Mouse (Mus musculus) testis, adult 2 months (tissue): ENCODE measurements around the gene Tsga10. TPM values are rescaled to one million over a fixed set of nuclear protein-coding genes. Genes with fewer than 3 reads are reported as not detected.

ENCODE experiments used
- H3K27ac ChIP-seq: fragments of 200-500 bp; 2 replicates; pipeline ENCODE4 v1.5.1; 2012; ENCODE audit warnings: low read depth, low read length; ENCODE audit not compliant: control insufficient read depth, insufficient read depth
- H3K27me3 ChIP-seq: fragments of 200-500 bp; 2 replicates; pipeline ENCODE4 v1.6.1; 2012; ENCODE audit warnings: mild to moderate bottlenecking, low read length, moderate library complexity; ENCODE audit not compliant: control insufficient read depth, insufficient read depth
- H3K36me3 ChIP-seq: fragments of 200-500 bp; 2 replicates; pipeline ENCODE4 v1.6.1; 2012; ENCODE audit warnings: mild to moderate bottlenecking, low read length; ENCODE audit not compliant: control insufficient read depth, insufficient read depth
- H3K4me1 ChIP-seq: fragments of 200-500 bp; 2 replicates; pipeline ENCODE4 v1.6.1; 2012; ENCODE audit warnings: low read length; ENCODE audit not compliant: control insufficient read depth, insufficient read depth
- H3K4me3 ChIP-seq: fragments of 200-500 bp; 2 replicates; pipeline ENCODE4 v1.5.1; 2012; ENCODE audit warnings: low read depth, mild to moderate bottlenecking, low read length, moderate library complexity, mixed read lengths; ENCODE audit not compliant: control insufficient read depth
- CTCF ChIP-seq: fragments of 200-500 bp; IDR thresholded peaks from 2 replicates; pipeline ENCODE4 v1.5.1; 2012; ENCODE audit warnings: low read depth, mild to moderate bottlenecking, inconsistent platforms, low read length, moderate library complexity; ENCODE audit not compliant: control insufficient read depth, insufficient read depth, insufficient replicate concordance
- POLR2A ChIP-seq: fragments of 200-500 bp; IDR thresholded peaks from 2 replicates; pipeline ENCODE4 v1.6.1; 2012; ENCODE audit warnings: low read depth, mild to moderate bottlenecking, inconsistent platforms, low read length, moderate library complexity; ENCODE audit not compliant: control insufficient read depth
- polyA plus RNA-seq: library from polyadenylated mRNA; depleted of rRNA; stranded (reverse); fragments of >200 nt; gene quantifications from 2 replicates; pipeline ENCODE4 v1.2.3, GENCODE M21; 2012

Gene Tsga10
- polyA plus RNA-seq, 1 experiment, result 36.4 TPM

DNA sequence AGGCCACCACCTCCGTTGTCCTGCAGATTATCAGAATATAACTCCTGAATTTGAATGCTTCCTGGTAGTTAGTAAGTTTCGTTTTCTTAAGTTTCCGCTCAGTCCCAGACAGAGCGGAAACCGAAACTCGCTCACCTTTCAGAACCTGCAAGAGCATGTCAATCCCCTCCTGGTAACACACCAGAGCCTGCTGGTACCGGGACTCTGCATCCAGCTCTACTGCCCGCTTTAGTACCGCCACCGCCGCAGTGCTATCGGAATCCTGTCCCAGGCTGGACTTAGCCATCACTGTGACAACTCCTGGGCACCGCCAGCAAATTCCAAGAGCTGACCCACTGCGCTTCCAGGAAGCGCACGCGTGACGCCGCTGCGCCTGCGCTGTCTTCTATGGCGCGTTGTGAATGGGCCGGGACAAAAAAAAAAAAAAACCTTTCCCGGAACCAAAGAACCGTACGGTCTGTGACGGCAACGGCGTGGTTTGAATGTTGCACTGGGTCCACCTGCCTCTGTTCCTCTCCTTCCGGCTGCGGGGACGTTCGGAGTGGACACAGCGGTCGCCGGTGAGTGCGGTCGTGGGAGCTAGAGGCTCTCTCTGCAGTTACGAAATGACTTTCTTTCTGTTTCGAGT, 23.9 kb upstream of the Tsga10 start, which contains the start of the genes Mitd1 and Mrpl30:
Gene Mitd1, minus strand, starts transcription at position 387 of the 628 bp plus-strand sequence.
Gene Mrpl30, plus strand, starts transcription at position 453 of the 628 bp plus-strand sequence.
- Histone ChIP-seq H3K4me1 (peaks cover 4% of the 10 kb centered on the region), H3K36me3 (peaks cover 2% of the 10 kb centered on the region), H3K4me3 (peak within 1 kb of the TSS; percentile 99), H3K27me3 (no peaks in the 10 kb centered on the region), H3K27ac (peak within 1 kb of the TSS; percentile 87)
- TF ChIP-seq POLR2A, result peak; percentile 87
- no peak for TF ChIP-seq CTCF

DNA sequence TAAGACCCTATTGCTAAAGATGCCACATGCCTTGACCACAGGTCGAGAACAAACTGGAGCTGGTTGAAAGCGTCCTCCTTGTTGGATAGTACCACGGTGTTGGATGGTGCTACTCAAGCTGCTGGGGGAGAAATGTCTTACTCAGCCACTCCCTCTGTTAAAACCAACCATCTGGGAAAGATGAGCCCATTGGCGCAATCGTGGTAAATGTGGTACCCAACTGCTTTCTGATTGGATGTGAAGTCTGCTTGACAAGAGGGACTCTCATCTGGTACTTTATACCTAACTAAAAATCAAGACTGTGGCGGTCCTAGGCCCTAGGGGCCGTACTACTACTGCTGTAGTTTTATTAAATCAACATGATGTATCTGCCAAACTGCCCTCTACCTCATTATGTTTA, 23.0 kb upstream of the Tsga10 start:
- TF ChIP-seq POLR2A (no peak), CTCF (no peak)
- Histone ChIP-seq H3K27ac (no peak overlapping the region), H3K4me1 (peaks cover 4% of the 10 kb centered on the region), H3K36me3 (no peaks in the 10 kb centered on the region), H3K27me3 (no peaks in the 10 kb centered on the region), H3K4me3 (no peak overlapping the region)

DNA sequence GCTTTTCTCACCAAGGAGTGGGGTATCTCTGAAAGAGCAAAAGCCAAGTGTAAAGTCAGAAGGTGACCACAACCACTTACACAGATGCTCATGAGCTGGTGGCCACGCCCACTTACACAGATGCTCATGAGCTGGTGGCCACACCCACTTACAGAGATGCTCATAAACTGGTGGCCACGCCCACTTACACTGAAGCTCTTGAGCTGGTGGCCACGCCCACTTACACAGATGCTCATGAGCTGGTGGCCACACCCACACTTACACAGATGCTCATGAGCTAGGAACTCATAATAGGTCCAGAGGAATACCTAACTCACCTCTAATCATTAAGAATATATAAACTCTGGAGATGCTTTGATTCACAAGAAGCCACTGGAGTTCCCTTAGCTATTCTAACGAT, 18.2 kb upstream of the Tsga10 start:
- Histone ChIP-seq H3K36me3 (no peaks in the 10 kb centered on the region), H3K27ac (no peak overlapping the region), H3K4me3 (no peak overlapping the region), H3K4me1 (no peaks in the 10 kb centered on the region), H3K27me3 (no peaks in the 10 kb centered on the region)
- TF ChIP-seq POLR2A, result no peak

DNA sequence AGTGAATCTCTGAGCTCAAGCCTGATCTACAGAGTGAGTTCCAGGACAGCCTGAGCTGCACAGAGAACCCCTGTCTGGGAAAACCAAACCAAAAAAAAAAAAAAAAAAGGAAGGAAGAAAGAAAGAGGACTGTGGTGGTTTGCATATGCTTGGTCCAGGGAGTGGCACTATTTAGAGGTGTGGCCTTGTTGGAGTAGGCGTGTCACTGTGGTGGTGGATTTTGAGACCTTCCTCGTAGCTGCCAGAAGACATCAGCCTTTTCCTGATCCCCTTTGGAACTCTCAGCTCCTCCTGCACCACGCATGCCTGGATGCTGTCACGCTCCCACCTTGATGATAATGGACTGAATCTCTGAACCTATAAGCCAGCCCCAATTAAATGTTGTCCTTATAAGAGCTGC, 17.2 kb upstream of the Tsga10 start:
- H3K27ac ChIP-seq, result no peak overlapping the region
- TF ChIP-seq POLR2A (no peak), CTCF (no peak)
- no peaks in the 10 kb centered on the region for H3K27me3 ChIP-seq
- no peaks in the 10 kb centered on the region for H3K36me3 ChIP-seq
- H3K4me3 ChIP-seq, result no peak overlapping the region
- no peaks in the 10 kb centered on the region for H3K4me1 ChIP-seq

DNA sequence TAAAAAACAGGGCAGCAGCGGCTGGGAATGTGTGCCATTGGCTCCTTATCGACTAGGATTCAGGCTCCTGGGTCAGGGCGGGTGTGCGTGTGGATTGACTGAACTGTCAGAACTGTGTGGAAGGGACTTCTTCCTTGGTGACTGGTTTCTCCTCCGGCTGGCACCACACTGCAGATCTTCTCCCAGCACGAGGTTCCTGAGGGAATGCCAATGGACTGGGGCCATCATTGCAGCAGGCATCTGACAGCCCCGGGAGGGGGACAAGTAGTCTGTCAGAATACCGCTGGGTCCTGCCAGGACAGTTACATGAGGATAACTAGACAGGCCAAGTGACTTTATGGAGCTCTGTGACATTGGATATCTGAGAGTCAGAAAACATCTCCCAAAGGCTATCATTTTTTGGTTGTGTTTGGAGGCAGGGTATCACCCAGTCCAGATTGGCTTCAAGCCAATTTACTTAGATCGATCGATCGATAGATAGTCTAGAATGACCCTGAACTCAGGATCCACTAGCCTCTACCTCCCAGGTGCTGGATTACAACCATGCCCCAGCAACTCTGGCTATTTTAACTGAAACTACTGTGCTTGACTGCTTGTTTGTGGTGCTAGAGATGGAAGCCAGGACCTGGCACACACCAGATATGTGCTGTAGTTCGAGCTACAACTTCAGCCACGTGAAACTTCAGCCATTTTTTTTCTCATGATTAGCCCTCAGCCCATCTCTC, 11.7 kb upstream of the Tsga10 start:
- Histone ChIP-seq H3K4me3 (no peak overlapping the region), H3K4me1 (peaks cover 3% of the 10 kb centered on the region; the same call in 1 of the 2 replicates), H3K36me3 (no peaks in the 10 kb centered on the region), H3K27ac (no peak overlapping the region), H3K27me3 (no peaks in the 10 kb centered on the region)
- TF ChIP-seq POLR2A (no peak), CTCF (no peak)

DNA sequence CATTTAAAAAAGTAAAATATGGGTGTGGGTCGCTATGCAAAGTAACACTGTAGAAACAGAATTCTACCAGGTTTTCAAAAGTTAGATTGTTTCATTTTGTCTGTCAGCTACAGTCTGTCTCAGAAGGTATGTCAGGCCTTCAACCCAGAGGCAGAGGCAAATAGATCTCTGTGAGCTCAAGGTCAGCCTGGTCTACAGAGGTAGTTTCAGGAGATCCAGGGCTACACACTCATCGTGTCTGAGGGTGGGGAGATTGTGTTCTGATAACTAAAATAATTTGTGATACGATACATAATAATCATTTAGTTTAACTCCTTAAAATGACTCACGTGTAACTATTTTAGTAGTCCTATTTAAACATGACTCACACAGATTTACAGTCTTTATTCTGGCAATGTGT, 6.9 kb upstream of the Tsga10 start:
- Histone ChIP-seq H3K4me3 (no peak overlapping the region), H3K4me1 (peaks cover 5% of the 10 kb centered on the region), H3K36me3 (no peaks in the 10 kb centered on the region), H3K27me3 (no peaks in the 10 kb centered on the region), H3K27ac (no peak overlapping the region)
- TF ChIP-seq POLR2A (no peak), CTCF (no peak)

DNA sequence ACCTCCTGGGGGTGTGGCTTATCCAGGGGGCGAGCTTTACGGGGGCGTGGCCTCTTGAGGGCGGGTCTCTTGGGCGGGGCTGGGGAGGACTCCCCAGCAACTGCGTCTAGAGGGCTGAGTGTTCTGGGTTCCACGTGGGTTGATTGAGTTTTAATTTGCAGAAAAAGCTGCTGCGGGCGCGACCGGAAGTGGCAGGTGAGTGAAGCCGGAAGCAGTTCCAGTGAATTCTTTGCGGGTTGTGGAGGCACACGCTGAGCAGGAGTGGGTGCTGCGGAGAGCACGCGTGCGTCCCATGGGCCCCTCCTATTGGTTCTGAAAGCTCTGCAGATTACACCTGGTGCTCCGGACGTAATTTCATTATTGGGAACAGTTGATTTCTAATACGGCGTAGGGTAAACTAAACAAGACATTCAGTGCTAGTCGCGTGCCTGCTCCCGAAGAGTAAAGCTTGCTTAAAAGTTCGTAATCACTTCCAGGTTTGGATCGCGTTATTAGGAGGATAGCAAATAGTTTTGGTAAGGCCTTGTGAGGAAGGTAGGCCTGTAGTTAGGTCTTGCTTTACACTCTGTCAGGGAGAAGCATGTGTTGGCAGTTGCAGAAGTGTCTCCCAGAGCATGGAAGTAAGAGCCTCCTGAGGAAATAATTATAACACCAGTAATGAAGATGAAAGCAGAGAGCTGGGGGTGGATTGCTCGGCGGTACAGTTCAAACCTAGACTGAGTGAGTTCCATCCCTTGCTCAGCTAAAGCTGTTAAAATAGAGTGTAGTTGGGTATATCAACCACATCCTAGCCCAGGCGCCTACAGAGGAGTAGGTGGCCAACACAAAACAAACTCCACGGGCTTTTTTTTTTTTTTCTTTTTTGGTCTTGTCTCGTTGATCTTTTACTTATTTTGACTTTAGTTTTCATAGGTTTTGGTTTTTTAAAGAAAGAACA, 6.2 kb upstream of the Tsga10 start:
- peak; percentile 59; the same call in 1 of the 2 replicates for TF ChIP-seq POLR2A
- TF ChIP-seq CTCF, result no peak
- Histone ChIP-seq H3K27ac (peak overlapping the region; percentile 84), H3K4me1 (peaks cover 5% of the 10 kb centered on the region), H3K27me3 (no peaks in the 10 kb centered on the region), H3K36me3 (no peaks in the 10 kb centered on the region), H3K4me3 (peak overlapping the region; percentile 91)
